Mouse (Mus musculus) granulocyte monocyte progenitor cell, adult 5-6 weeks (primary cell): ENCODE measurements around the gene Vsx1. TPM values are rescaled to one million over a fixed set of nuclear protein-coding genes. Genes with fewer than 3 reads are reported as not detected.
A peak's percentile ranks its signal among the peaks of the same experiment; 100 is the strongest.

ENCODE experiments used
- ATAC-seq: replicated peaks from 2 replicates; pipeline ENCODE4 v1.8.0; 2016; ENCODE audit warnings: mild to moderate bottlenecking, moderate TSS enrichment, inconsistent platforms; ENCODE audit not compliant: poor library complexity, severe bottlenecking
- total RNA-seq, 2 experiments: library from RNA; stranded (forward) in 1 of 2; stranded (reverse) in 1 of 2; fragments of 200-712, 200-1000 nt in 1 of 2; fragments of >200 nt in 1 of 2; fragmentation: Nextera tagmentation in 1 of 2; gene quantifications; 2 replicates each; pipeline ENCODE4 v1.2.3; 2014 to 2017

Gene Vsx1
- total RNA-seq (2014; fragmentation: Nextera tagmentation) (not detected in 2 replicates), total RNA-seq (2017) (not detected in 2 replicates)

DNA sequence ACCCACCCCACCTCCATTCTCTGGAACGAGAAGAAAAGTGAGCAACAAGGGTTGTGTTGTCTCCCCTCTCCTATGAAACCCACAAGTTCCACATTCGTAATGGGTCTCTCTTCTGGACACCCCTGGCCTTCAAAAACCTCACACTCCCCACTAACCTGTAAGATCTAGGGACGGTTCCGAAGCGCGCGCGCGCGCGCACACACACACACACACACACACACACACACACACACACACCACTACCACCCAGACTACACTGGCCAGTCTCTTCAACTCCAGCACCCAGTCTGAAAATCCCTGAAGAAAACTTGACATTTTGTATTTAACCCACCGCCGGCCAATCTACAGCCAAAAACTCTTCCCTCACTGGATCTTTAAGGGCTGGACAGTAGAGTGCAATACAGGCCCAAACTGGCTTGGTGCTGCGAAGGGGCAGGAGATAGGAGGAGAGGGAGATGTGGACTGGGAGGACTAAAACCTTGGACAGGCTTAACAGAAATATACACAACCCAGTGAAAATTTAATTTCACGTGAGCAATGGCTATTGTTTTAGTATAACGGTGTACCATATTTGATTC lies at the start of gene Vsx1:
TSS of gene Vsx1 (minus strand) at position 138 of the 578 bp plus-strand sequence.
- no peak for ATAC-seq

DNA sequence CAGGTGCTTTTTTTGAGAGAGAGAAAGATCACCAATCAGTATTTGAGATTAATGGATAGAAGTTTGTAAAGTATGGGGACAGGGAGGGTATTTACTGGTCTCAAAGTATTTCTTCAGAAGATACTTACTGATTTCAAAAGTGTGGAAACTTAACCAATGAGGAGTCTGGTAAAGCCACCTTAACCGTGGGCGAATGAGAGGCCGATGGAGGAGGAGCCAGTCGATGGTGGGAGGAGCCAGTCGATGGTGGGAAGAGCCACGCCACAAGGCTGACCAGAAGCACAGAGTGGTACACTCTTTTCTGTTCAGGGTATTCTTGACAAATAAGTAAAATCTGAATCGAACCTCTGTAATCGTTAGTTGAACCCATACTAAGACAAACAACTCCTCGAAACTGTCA lies 48.7 kb upstream of the Vsx1 start:
- no peak; the same call in 1 of the 2 replicates for ATAC-seq

DNA sequence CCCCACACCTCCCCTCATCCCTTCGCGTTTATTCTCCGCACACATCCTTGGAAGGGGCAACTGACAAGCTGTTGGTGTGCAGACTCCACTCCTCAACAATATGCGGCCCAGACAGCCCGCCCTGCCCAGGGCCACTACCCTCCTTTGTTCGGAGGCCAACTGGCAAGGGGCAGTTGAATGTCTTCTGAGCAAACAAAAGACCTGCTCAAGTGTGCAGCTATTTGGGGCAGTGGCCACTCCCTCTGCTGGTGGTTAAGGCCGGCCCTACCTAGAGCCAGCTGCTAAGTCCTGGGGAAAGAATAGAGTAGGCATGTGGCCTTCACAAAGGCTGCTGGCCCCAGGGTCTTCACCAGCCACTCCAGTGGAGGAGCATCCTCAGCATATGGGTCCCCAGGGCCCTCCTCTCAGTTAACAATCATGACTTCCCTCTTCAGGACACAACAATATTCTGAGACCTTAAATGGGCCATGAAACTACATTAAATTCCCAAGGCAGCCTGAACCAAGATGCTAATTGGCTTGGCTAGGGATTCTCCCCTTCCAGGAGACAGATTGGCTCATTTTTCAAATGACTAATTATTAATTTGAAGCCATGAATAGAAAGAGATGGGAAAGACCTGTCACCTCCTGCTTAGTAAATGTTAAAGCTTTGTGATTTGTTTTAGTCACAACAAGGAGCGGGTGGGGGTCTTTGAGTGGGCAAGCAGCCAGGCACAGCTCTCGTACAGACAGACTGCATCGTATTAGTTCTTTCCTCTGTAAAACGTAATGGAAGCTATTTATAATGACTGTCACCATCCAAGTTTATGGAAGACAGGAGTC lies 46.8 kb upstream of the Vsx1 start:
- no peak for ATAC-seq

DNA sequence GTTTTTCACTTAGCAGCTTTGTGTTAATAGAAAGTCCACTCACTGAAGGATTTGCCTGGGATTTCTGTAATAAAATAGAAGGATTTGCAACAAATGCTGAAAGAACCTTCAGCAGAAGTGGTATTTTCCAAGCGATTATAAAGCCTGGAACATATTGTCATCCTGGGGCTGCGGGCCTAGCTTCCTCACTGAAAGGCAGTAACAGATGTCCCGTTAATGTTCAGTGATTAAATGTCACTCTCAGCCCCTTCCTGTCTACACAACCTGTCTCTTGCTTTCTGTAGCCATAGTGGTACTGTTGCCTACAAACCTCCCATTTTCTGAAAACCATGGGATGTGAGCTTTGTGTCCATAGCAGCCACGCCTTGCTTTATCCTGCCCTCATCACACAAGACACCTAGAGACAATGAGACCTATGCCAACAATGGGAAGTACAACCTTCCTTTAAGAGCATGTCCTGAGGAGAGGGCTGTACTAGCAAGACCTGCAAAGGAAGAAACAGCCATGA lies 23.1 kb upstream of the Vsx1 start:
- no peak for ATAC-seq

DNA sequence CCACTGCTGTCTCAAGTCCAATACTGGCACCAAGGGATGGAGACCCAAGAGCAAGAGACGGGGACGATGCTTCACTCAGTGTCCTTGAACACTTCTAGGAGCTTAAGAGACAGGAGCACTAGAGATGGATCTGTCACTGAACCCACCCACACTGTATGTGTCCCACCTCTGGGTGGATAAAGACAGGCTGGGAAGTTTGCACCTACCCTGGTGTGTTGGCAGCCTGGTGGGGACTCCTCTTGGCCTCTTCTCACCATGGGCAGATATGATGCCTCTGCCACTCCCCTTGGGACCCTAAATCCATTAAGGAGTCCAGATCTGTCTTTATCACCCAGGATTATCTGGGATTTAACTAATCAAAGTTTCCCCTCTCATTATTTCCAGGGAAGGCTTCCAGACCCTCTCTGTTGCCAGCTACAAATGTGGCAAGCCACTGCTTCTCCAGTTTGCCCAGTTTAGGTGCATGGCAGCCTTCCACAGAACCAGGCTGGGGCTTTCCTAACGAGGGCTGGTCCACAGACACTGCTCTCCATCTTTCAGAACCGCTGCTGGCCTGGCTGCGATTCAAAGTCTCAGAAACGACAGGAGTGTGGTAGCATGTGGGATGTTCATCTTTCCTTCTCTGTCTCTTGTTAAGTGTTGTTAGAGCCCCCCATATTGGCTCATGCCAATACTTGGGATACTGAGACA lies 2.5 kb upstream of the Vsx1 start:
- ATAC-seq = no peak

DNA sequence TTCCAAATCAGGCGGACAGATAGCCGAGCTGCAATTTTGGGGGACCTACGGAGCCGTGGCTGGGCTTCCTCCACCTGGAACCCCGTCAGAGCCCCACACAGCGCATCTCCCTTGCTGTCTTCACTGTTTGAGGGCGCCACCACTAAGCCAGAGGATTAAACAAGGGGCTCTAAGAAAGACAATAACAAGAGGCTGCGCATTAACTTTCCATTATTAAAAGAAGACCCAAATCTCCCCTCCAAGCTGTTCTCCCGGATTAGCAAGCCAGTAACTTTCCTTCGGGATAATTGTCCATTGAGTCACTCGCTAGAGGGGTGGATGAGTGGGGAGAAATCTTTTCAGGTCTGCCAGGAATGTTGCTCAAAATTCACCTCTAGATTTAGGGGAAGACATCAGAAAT lies 1.1 kb upstream of the Vsx1 start:
- no peak for ATAC-seq

DNA sequence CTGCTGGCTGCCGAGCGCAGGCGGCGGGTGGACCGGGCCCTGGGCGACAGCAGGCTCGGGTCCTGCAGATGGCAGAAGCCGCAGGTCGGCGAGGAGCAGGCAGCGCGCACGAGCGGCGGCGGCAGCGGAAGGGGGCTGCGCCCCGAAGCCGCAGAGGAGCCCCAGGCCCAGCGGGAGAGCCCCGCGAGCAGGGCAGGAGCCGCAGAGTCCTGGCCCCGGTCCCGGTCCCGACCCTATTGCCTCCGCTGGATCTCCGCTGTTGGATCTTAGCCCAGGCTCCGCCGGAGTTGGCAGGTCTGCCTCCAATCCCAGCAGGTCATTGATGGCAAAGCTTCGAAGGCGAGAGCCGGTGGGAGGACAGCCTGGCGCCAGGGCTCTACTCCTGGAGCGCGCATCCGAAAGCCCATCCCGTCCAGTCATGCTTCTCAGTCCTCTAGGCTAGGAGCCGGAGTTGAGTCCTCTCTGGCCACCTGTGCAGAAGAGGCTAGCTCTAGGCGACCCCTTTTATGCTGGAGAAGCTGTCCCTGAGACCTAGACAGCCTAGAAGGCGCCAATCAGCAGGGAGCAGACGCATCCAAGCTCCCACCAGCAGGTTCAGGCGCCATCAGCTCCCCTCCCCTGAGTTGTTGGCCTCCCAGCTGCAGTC lies 496 bp downstream of the Vsx1 start:
- ATAC-seq = peak; percentile 33; the same call in 1 of the 2 replicates

DNA sequence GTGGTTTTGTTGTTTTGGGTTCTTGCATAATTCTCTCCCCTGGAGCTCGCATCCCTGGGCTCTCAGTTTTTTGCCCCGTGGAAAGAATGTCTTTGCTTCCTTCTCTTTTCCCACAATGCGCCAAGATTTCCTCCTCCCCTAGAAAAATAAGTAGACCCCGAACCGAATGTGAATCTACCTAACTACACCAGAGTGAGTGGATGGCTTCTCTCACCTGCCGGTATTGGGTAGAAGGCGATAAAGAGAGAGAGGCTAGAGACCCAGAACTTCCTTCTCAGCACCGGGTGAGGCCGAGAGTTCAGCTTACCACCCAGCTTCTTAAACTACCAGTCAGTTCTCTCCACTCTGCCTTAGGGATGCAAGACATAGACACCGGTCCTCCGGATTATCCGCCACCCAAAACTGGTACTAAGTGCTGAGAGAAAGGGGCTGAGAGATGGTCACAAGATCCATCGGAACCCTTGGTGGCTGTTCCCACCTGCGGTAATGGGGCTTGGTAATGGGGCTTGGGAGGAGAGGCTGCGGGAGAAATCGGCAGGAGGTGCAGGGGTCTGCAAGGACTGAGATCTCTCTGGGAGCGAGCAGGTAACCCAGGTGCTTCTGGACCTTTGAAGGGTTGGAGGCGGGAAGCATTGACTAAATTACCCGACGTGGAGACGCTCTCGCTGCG lies 1.2 kb downstream of the Vsx1 start:
- ATAC-seq = 0 out of 2 replicates have a peak, but pooled peaks have one; percentile 8

DNA sequence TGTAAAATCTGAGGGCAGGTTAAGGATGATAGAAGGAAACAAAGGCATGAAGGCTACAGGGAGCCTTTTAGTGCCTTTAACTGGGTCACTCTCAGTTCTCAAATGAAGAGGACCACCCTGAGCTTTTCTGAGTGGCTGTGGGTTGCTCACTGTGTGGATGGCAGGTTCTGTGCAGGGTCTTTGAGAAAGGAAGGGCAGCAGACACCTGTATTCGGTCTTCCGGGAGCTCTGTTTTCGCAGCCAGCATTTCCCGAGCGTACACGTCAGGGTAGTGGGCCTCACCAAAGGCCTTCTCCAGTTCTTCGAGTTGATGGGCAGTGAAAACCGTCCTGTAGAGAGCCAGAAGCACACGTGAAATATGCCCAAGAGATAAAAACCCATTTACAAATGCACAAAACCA lies 3.8 kb downstream of the Vsx1 start:
- no peak for ATAC-seq

DNA sequence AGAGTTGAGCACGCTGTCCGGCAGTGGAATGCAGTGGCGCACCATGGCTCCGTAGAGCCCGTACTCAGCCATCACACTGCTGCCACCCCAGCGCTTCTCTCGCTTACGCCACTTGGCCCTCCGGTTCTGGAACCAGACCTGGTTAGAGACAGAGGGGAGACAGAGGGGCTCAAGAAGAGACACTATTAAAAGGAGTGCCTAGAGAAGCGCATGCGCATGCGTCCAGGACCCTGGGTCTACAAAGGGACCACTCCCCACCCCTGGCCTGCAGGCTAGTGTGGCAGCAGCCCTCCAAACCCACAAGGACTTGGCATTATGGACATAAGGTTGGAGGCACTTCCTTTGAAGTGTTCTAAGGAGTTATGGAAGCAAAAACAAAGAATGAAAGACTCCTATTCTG lies 4.7 kb downstream of the Vsx1 start:
- no peak for ATAC-seq

DNA sequence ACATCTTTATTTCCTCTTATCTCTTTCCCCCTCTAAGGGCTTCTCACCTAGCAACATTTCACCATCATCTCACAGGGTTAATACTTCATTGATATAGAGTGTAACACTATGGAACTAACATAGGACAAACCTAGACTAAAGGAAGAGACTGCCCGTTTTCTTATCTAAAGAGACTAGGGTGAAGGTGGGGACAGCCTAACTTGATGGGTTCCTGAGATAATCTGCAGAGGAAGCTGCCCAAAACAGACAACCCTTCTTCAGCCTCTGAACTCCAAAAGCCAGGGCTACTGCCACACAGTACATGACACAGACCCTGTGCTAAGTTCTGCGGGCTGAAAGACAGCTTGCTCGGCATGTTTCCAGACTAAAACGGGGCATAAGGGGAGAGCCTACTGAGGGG lies 7.6 kb downstream of the Vsx1 start:
- ATAC-seq = no peak

DNA sequence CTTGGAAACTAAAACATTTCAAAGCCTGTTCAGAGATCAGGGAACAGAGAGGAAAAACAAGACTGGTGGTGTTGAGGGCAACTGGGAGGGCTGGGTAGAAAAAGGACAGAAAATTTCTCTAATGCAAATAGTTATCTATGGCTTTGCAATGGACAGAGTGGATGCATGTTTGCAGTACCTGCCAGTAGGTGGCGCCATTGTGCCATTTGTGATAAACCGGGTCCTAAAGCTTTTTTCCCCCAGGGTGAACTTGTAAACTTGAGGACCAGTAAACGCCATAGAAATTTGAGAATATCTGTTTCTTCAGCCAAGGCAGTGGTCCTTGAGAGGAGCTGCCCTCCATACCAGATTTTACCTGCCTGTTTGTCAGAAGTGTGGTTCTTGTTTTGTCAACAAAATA lies 10.8 kb downstream of the Vsx1 start:
- ATAC-seq = 0 out of 2 replicates have a peak, but pooled peaks have one; percentile 14

DNA sequence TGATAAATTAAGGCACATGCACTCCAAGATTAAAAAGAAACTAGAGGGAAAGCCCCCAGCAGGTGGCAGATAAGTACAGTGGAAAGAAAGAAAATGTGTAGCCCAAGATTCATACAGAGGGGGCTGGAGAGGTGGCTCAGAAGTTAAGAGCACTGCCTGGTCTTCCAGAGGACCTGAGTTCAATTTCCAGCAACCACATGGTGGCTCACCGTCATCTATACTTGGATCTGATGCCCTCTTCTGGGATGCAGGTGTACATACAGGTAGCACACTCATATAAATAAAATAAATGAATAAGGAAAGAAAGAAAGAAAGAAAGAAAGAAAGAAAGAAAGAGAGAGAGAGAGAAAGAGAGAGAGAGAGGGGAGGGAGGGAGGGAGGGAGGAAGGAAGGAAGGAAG lies 13.6 kb downstream of the Vsx1 start:
- ATAC-seq = no peak

DNA sequence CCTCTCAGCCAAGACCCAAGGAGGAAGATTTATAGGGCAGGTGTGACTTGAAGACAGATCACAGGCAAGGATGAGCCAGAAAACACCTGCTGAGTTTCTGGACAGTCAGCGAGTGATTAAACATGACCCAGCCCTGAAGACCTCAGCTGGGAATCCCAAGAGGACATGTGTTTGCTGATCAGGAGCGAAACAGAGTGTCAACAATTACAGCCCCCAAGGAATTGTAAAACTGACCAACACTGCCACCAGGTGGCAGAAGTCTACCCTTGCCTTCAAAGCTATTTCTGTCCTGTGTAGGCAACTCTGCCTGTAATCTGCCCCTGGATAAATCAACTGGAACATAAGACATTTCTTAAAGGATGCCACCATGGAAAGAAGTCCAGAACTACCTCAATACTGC lies 14.3 kb downstream of the Vsx1 start:
- peak; percentile 41 for ATAC-seq

DNA sequence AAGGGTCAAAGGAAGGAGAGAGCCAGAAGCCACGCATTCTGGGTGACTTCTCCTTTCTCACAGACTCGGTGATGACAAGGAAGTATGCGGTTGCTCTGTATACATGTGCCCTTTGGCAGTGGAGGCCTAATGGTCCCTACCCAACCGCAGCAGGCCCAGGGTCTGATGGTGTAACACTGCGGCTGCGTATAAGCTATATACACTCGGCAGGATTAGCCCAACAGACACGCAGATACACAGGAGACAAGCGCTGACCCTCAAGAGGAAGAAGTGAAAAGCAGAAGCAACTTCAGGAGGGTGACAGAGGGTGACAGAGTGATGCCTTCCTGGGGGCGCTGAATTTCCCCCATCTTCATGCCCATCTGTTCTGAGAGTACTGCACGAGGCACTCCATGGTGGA lies 15.2 kb downstream of the Vsx1 start:
- ATAC-seq = peak; percentile 76

DNA sequence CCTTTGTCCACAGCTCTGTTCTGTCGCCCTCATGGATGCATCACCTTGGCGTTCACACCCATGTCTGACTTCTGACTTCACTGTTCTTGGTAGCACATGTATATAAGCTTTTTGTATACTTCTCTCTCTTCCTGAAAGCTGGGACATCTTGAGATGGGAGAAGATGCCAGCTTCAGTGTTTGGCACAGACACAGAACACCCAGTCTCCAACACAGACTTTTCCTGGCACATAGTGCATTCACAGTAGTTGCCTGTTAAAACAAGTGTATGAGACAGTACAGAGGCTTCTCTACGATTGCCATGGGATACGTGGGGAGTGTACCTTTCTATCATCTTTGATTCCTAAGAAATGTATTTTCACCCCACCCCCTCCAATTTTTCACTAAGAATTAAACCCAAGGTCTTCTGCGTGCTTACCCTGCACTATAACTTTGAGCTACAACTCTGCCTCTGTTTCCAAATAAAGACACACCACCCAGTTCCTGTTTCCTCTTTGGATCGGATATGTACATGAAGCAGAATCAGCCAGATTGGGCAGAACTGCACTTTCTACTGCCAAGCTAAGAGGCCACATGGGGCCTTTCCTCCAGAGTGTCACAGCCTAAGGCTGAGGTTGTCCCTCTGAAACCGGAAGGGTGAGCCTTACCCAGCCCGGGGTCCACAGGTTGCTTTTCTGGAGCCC lies 17.4 kb downstream of the Vsx1 start:
- ATAC-seq = no peak

DNA sequence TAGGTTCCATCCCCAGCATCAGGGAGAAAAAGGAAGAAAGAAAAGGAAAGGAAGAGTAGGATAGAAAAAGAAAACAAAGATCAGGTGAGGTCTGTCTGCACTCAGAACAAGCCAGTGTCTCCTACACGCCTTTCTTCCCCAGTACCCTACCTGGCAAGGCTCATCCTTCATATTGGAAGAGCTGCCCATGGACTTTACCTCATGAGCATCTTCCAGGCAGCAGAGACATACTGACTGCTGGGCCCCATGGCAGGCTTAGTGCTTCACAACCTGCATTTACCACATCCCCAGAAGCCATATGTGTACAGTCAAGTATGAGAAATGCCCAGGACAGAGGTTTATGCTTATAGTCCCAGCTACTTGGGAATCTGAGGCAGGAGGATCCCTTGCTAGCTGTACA lies 18.2 kb downstream of the Vsx1 start:
- no peak for ATAC-seq

DNA sequence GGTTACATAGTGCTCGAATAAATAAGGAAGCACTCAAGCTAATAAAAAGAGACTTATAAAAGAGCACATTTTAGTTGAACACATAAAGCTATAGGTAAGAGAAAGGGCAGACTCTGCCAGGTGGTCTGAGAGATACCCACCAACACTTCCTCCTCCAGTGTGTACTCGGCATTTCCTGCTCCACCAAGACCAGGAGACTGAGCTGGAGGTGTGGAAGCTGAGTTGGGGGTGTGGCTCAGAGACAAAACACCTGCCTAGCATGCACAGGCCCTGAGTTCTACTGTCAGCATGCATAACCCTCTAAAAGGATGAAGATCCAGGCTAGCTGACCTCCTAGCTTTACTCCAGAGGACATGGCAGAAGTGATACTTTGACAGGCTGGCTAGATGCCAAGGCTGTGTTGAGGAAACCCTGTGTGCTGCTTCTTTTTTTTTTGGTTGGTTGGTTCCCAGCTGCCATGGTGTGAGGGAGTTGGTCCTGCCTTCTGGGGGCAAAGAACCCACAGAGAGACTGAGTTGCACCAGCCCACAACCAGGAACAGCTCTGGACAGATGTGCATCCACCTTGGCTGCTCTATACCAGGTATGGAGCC lies 19.6 kb downstream of the Vsx1 start:
- ATAC-seq = peak; percentile 10

DNA sequence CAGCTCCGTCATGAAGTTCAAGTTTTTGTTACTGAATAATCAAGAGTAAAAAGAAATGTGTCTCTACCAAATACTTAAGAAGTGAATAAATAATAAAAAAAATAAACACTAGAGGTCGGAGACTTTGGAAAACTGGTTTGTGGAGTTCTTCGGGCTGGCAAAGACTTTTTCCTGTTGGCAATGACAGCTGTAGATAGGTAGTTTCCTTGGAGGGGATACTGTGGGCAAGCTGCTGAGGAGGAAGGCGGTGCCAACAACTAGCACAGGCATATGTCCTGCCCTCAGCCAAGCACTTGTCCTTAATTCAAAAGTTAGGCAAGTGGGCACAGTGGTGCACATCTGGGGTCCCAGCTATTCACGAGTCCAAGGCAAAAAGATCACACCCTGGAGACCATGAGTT lies 20.2 kb downstream of the Vsx1 start:
- no peak for ATAC-seq
